Mouse (Mus musculus): ENCODE results near the gene Rpl36.

Gene Rpl36

GRCm38 (mm10) chr17:56613236-56613844, at the start of gene Rpl36:
Gene Rpl36 (plus strand): TSS chr17:56613416.
- DNase-seq, result peak; percentile 85 to 94

GRCm38 (mm10) chr17:56566293-56566692, 46.9 kb upstream of the Rpl36 start:
- no peak for DNase-seq

GRCm38 (mm10) chr17:56566918-56567317, 46.3 kb upstream of the Rpl36 start:
- DNase-seq, result no peak

- no peak for DNase-seq
These were observed 45.8 kb upstream of the Rpl36 start for GRCm38 (mm10) chr17:56567370-56567769.

GRCm38 (mm10) chr17:56570287-56570686, 42.9 kb upstream of the Rpl36 start:
- DNase-seq, result no peak

- DNase-seq, result no peak
These were observed 41.1 kb upstream of the Rpl36 start for GRCm38 (mm10) chr17:56572154-56572553.

- DNase-seq, result no peak
These were observed 40.3 kb upstream of the Rpl36 start for GRCm38 (mm10) chr17:56572939-56573338.

- DNase-seq, result no peak
These were observed 30.1 kb upstream of the Rpl36 start for GRCm38 (mm10) chr17:56583071-56583470.

GRCm38 (mm10) chr17:56583611-56584256, 29.5 kb upstream of the Rpl36 start:
- no peak for DNase-seq

GRCm38 (mm10) chr17:56584257-56585130, 28.7 kb upstream of the Rpl36 start, which contains the start of the genes Safb2 and Safb:
Gene Safb2 (minus strand): TSS chr17:56584585.
Gene Safb (plus strand): TSS chr17:56584825.
- DNase-seq, result peak; percentile 97 to 99

GRCm38 (mm10) chr17:56585171-56585821, 27.9 kb upstream of the Rpl36 start:
- peak; percentile 57 to 64 for DNase-seq

- DNase-seq, result no peak
These were observed 25.4 kb upstream of the Rpl36 start for GRCm38 (mm10) chr17:56587773-56588172.

GRCm38 (mm10) chr17:56588921-56589320, 24.3 kb upstream of the Rpl36 start:
- no peak for DNase-seq

- no peak for DNase-seq
These were observed 20.7 kb upstream of the Rpl36 start for GRCm38 (mm10) chr17:56592553-56592952.

- DNase-seq, result no peak
These were observed 19.5 kb upstream of the Rpl36 start for GRCm38 (mm10) chr17:56593527-56594271.

GRCm38 (mm10) chr17:56603186-56604069, 9.8 kb upstream of the Rpl36 start:
- DNase-seq, result no peak

- no peak for DNase-seq
These were observed 9.2 kb upstream of the Rpl36 start for GRCm38 (mm10) chr17:56604070-56604380.

- DNase-seq, result no peak
These were observed 8.8 kb upstream of the Rpl36 start for GRCm38 (mm10) chr17:56604422-56604821.

GRCm38 (mm10) chr17:56605431-56605830, 7.8 kb upstream of the Rpl36 start:
- no peak for DNase-seq

- DNase-seq, result no peak
These were observed 5.6 kb upstream of the Rpl36 start for GRCm38 (mm10) chr17:56607521-56608062.

GRCm38 (mm10) chr17:56608699-56609098, 4.5 kb upstream of the Rpl36 start:
- DNase-seq, result no peak
